8 mouse cellular contexts compared by ENCODE assay signal in the genomic region with DNA sequence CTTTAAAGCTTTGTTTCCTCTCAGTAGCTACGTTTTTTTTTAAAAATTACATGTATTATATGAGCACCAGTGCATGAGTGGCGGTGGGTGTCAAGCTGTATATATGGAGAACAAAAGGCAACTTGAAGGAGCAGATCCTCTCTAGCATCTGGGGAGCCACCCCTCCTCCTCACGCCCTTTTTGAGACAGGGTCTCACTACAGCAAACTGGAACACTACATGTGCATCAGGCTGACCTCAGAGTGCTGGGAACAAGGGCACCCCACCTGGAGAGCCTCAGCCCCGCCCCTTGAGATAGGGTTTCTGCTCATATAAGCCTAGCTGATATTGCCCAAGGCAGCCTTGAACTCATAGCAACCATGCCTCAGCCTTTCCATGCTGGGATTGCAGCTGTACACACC. TPM values are rescaled to one million over a fixed set of nuclear protein-coding genes. Genes with fewer than 3 reads are reported as not detected.
A peak's percentile ranks its signal among the peaks of the same experiment; 100 is the strongest.
DNase-seq lines count a peak whose midpoint lies in the region; ATAC-seq and TF ChIP-seq lines count a peak whose summit lies in the region.

No protein-coding gene starts in this region.

- H3K9ac ChIP-seq in kidney, embryonic 16.5 days (replicated peaks; ENCODE audit: low read length), result peak overlapping the region; percentile 90
- H3K9ac ChIP-seq in hindbrain, postnatal 0 days (replicated peaks; ENCODE audit: low read length), result peak overlapping the region; percentile 46; the same call in 1 of the 2 replicates
- peak overlapping the region; percentile 73; the same call in 1 of the 2 replicates for H3K9ac ChIP-seq in midbrain, embryonic 14.5 days (replicated peaks; ENCODE audit: low read length)

- H3K27me3 ChIP-seq in kidney, embryonic 16.5 days (ENCODE audit: insufficient read depth, low read length), result no peaks in the 10 kb centered on the region
- no peaks in the 10 kb centered on the region for H3K27me3 ChIP-seq in forebrain, embryonic 10.5 days (ENCODE audit: poor library complexity, severe bottlenecking)
- no peaks in the 10 kb centered on the region for H3K27me3 ChIP-seq in hindbrain, postnatal 0 days (ENCODE audit: insufficient read depth, low read length)
- H3K27me3 ChIP-seq in midbrain, embryonic 14.5 days (ENCODE audit: control insufficient read depth, insufficient read depth, low read length), result no peaks in the 10 kb centered on the region

- DNase-seq in kidney, postnatal 4 days, result no peak
- DNase-seq in forebrain, embryonic 10.5 days (ENCODE audit: extremely low spot score, low spot score), result no peak
- no peak for DNase-seq in hindbrain, postnatal 0 days (ENCODE audit: low spot score)
- no peak for DNase-seq in midbrain, embryonic 14.5 days
- no peak for DNase-seq in thymus, postnatal 36 days
- DNase-seq in ovary, adult 18-20 months (ENCODE audit: low spot score), result no peak

- no peaks in the 10 kb centered on the region for H3K9me3 ChIP-seq in kidney, embryonic 16.5 days (ENCODE audit: low read length)
- H3K9me3 ChIP-seq in forebrain, embryonic 10.5 days, result no peaks in the 10 kb centered on the region
- H3K9me3 ChIP-seq in hindbrain, postnatal 0 days (ENCODE audit: low read length), result no peaks in the 10 kb centered on the region
- H3K9me3 ChIP-seq in midbrain, embryonic 14.5 days (ENCODE audit: control insufficient read depth, low read length), result no peaks in the 10 kb centered on the region

- 48% methylated on average over 4 of the region's 4 CpGs for WGBS in kidney, embryonic 16.5 days
- 38% methylated on average over 4 of the region's 4 CpGs for WGBS in forebrain, embryonic 10.5 days
- 39% methylated on average over 4 of the region's 4 CpGs for WGBS in hindbrain, postnatal 0 days
- 41% methylated on average over 4 of the region's 4 CpGs for WGBS in midbrain, embryonic 14.5 days

- ATAC-seq in kidney, embryonic 16.5 days (ENCODE audit: low FRiP score, low TSS enrichment), result no peak
- no peak for ATAC-seq in hindbrain, postnatal 0 days
- ATAC-seq in midbrain, embryonic 14.5 days (ENCODE audit: low FRiP score, low TSS enrichment), result no peak
- no peak for ATAC-seq in monocyte, adult 5-6 weeks (replicated peaks; ENCODE audit: insufficient number of reproducible peaks, low FRiP score, low TSS enrichment, poor library complexity, severe bottlenecking)

- TF ChIP-seq CTCF in hindbrain, postnatal 0 days (IDR thresholded peaks at IDR 0.05; ENCODE audit: low read depth), result no peak

- H3K4me2 ChIP-seq in kidney, embryonic 16.5 days (replicated peaks; ENCODE audit: low read depth, low read length), result peak overlapping the region; percentile 81
- H3K4me2 ChIP-seq in hindbrain, postnatal 0 days (ENCODE audit: low read depth, low read length), result peak overlapping the region; percentile 89
- H3K4me2 ChIP-seq in midbrain, embryonic 14.5 days (ENCODE audit: low read length), result peak overlapping the region; percentile 70

- peak overlapping the region; percentile 93; the same call in 1 of the 2 replicates for H3K27ac ChIP-seq in kidney, embryonic 16.5 days (ENCODE audit: low read length)
- H3K27ac ChIP-seq in forebrain, embryonic 10.5 days, result peak overlapping the region; percentile 89; the same call in 1 of the 2 replicates
- peak overlapping the region; percentile 98 for H3K27ac ChIP-seq in hindbrain, postnatal 0 days
- H3K27ac ChIP-seq in midbrain, embryonic 14.5 days (replicated peaks; ENCODE audit: low read depth, low read length), result peak overlapping the region; percentile 94

- H3K4me3 ChIP-seq in kidney, embryonic 16.5 days (ENCODE audit: low read length), result no peak overlapping the region
- peak overlapping the region; percentile 69 for H3K4me3 ChIP-seq in forebrain, embryonic 10.5 days
- no peak overlapping the region for H3K4me3 ChIP-seq in hindbrain, postnatal 0 days (ENCODE audit: low read length)
- no peak overlapping the region for H3K4me3 ChIP-seq in midbrain, embryonic 14.5 days (replicated peaks; ENCODE audit: low read depth, low read length)

- peaks cover 34% of the 10 kb centered on the region for H3K4me1 ChIP-seq in kidney, embryonic 16.5 days (ENCODE audit: insufficient read depth, low read length)
- peaks cover 44% of the 10 kb centered on the region for H3K4me1 ChIP-seq in forebrain, embryonic 10.5 days
- H3K4me1 ChIP-seq in hindbrain, postnatal 0 days (ENCODE audit: insufficient read depth, low read length), result peaks cover 35% of the 10 kb centered on the region
- peaks cover 31% of the 10 kb centered on the region for H3K4me1 ChIP-seq in midbrain, embryonic 14.5 days (ENCODE audit: control insufficient read depth, insufficient read depth, low read length)

- H3K36me3 ChIP-seq in kidney, embryonic 16.5 days (ENCODE audit: insufficient read depth, low read length), result peaks cover 49% of the 10 kb centered on the region
- H3K36me3 ChIP-seq in forebrain, embryonic 10.5 days (replicated peaks), result peaks cover 51% of the 10 kb centered on the region
- H3K36me3 ChIP-seq in hindbrain, postnatal 0 days (ENCODE audit: insufficient read depth, low read length), result peaks cover 40% of the 10 kb centered on the region
- peaks cover 49% of the 10 kb centered on the region for H3K36me3 ChIP-seq in midbrain, embryonic 14.5 days (ENCODE audit: control insufficient read depth, insufficient read depth, low read length)

RNA-seq across cellular contexts. Expression of a gene that starts 1.7 kb away (rescaled TPM):
- 64.1 and 71.7 TPM in 2 replicates for polyA plus RNA-seq in kidney, embryonic 16.5 days (2015; fragmentation: Nextera tagmentation; extraction: Ambion mirVana)
- polyA plus RNA-seq in forebrain, embryonic 10.5 days (2016; fragmentation: Nextera tagmentation; extraction: Ambion mirVana), result 43.9 and 47.1 TPM in 2 replicates
- total RNA-seq in hindbrain, postnatal 0 days (2014; rRNA removed), result 55.0 and 77.7 TPM in 2 replicates
- polyA plus RNA-seq in hindbrain, postnatal 0 days (2015; fragmentation: Nextera tagmentation; extraction: Ambion mirVana), result 150 and 157 TPM in 2 replicates
- 127 and 147 TPM in 2 replicates for polyA plus RNA-seq in midbrain, embryonic 14.5 days (2014; fragmentation: Nextera tagmentation; extraction: Ambion mirVana)
- 30.9 to 112 TPM (median 62.0 TPM) in 3 replicates for total RNA-seq in monocyte, adult 5-6 weeks (2017)

RNA-seq across cellular contexts. Expression of a gene that starts 6.6 kb away (rescaled TPM):
- polyA plus RNA-seq in kidney, embryonic 16.5 days (2015; fragmentation: Nextera tagmentation; extraction: Ambion mirVana), result 34.8 and 38.2 TPM in 2 replicates
- polyA plus RNA-seq in forebrain, embryonic 10.5 days (2016; fragmentation: Nextera tagmentation; extraction: Ambion mirVana), result 30.4 and 34.8 TPM in 2 replicates
- total RNA-seq in hindbrain, postnatal 0 days (2014; rRNA removed), result 11.2 and 12.0 TPM in 2 replicates
- 21.0 and 21.1 TPM in 2 replicates for polyA plus RNA-seq in hindbrain, postnatal 0 days (2015; fragmentation: Nextera tagmentation; extraction: Ambion mirVana)
- 25.0 and 28.0 TPM in 2 replicates for polyA plus RNA-seq in midbrain, embryonic 14.5 days (2014; fragmentation: Nextera tagmentation; extraction: Ambion mirVana)
- total RNA-seq in monocyte, adult 5-6 weeks (2017), result 13.5 to 20.9 TPM (median 15.1 TPM) in 3 replicates

RNA-seq across cellular contexts. Expression of a gene that starts 11.4 kb away (rescaled TPM):
- 2.6 and 3.2 TPM in 2 replicates for polyA plus RNA-seq in kidney, embryonic 16.5 days (2015; fragmentation: Nextera tagmentation; extraction: Ambion mirVana)
- 2.0 and 2.2 TPM in 2 replicates for polyA plus RNA-seq in forebrain, embryonic 10.5 days (2016; fragmentation: Nextera tagmentation; extraction: Ambion mirVana)
- not detected in 2 replicates for total RNA-seq in hindbrain, postnatal 0 days (2014; rRNA removed)
- polyA plus RNA-seq in hindbrain, postnatal 0 days (2015; fragmentation: Nextera tagmentation; extraction: Ambion mirVana), result 4.1 TPM in 2 replicates
- 2.9 and 4.4 TPM in 2 replicates for polyA plus RNA-seq in midbrain, embryonic 14.5 days (2014; fragmentation: Nextera tagmentation; extraction: Ambion mirVana)
- total RNA-seq in monocyte, adult 5-6 weeks (2017), result 0.78 TPM in 1 of 3 replicates, not detected in the others

RNA-seq across cellular contexts. Expression of a gene that starts 15.4 kb away (rescaled TPM):
- 89.5 and 94.4 TPM in 2 replicates for polyA plus RNA-seq in kidney, embryonic 16.5 days (2015; fragmentation: Nextera tagmentation; extraction: Ambion mirVana)
- polyA plus RNA-seq in forebrain, embryonic 10.5 days (2016; fragmentation: Nextera tagmentation; extraction: Ambion mirVana), result 114 and 118 TPM in 2 replicates
- 31.6 and 32.2 TPM in 2 replicates for total RNA-seq in hindbrain, postnatal 0 days (2014; rRNA removed)
- 29.3 and 29.5 TPM in 2 replicates for polyA plus RNA-seq in hindbrain, postnatal 0 days (2015; fragmentation: Nextera tagmentation; extraction: Ambion mirVana)
- 37.4 and 64.1 TPM in 2 replicates for polyA plus RNA-seq in midbrain, embryonic 14.5 days (2014; fragmentation: Nextera tagmentation; extraction: Ambion mirVana)
- 27.6 to 67.4 TPM (median 64.4 TPM) in 3 replicates for total RNA-seq in monocyte, adult 5-6 weeks (2017)

RNA-seq across cellular contexts. Expression of a gene that starts 25.0 kb away (rescaled TPM):
- polyA plus RNA-seq in kidney, embryonic 16.5 days (2015; fragmentation: Nextera tagmentation; extraction: Ambion mirVana), result 216 and 221 TPM in 2 replicates
- polyA plus RNA-seq in forebrain, embryonic 10.5 days (2016; fragmentation: Nextera tagmentation; extraction: Ambion mirVana), result 224 and 227 TPM in 2 replicates
- total RNA-seq in hindbrain, postnatal 0 days (2014; rRNA removed), result 150 and 182 TPM in 2 replicates
- 216 and 221 TPM in 2 replicates for polyA plus RNA-seq in hindbrain, postnatal 0 days (2015; fragmentation: Nextera tagmentation; extraction: Ambion mirVana)
- 181 and 186 TPM in 2 replicates for polyA plus RNA-seq in midbrain, embryonic 14.5 days (2014; fragmentation: Nextera tagmentation; extraction: Ambion mirVana)
- 189 to 234 TPM (median 226 TPM) in 3 replicates for total RNA-seq in monocyte, adult 5-6 weeks (2017)
